In the genomic region with DNA sequence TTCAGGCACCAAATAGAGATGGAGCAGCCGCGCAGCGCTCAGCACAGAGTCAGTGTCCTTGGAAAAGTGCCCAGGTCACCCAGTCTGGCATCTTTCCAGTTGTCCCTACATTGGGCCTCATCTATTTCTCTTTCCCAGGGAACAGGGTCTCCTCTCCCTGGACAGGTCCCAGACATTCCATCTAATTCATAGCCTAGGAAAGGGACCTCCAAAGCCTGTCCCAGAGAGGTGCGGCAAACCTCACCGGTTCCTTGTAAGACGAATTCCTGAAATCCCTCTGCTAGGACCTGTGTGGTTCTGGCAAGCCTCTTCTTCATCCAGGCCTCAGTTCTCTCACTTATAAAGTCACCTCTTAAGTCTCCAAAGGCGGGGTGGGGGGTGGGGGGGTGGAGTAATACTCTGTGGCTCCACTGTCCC, we compare ENCODE assay signal across 8 mouse cellular contexts. TPM values are rescaled to one million over a fixed set of nuclear protein-coding genes. Genes with fewer than 3 reads are reported as not detected.
DNase-seq lines count a peak whose midpoint lies in the region; ATAC-seq lines count a peak whose summit lies in the region.

No protein-coding gene starts in this region.

- H3K27ac ChIP-seq in neural tube, embryonic 11.5 days (ENCODE audit: low read depth, low read length), result peak overlapping the region; percentile 82
- peak overlapping the region; percentile 4; the same call in 1 of the 2 replicates for H3K27ac ChIP-seq in forebrain, embryonic 16.5 days (ENCODE audit: low read length)
- peak overlapping the region; percentile 70 for H3K27ac ChIP-seq in kidney, embryonic 16.5 days (ENCODE audit: low read length)
- H3K27ac ChIP-seq in neural tube, embryonic 13.5 days (replicated peaks), result peak overlapping the region; percentile 79

- H3K4me3 ChIP-seq in neural tube, embryonic 11.5 days (ENCODE audit: low read depth, low read length), result no peak overlapping the region; the same call in 1 of the 2 replicates
- no peak overlapping the region for H3K4me3 ChIP-seq in forebrain, embryonic 16.5 days (replicated peaks; ENCODE audit: low read length)
- no peak overlapping the region for H3K4me3 ChIP-seq in kidney, embryonic 16.5 days (ENCODE audit: low read length)
- no peak overlapping the region for H3K4me3 ChIP-seq in neural tube, embryonic 13.5 days

- no peak for DNase-seq in neural tube, embryonic 11.5 days (ENCODE audit: low spot score)
- DNase-seq in neural tube, embryonic 10.5 days (ENCODE audit: extremely low spot score, low spot score), result no peak
- DNase-seq in ovary, postnatal 10 days (ENCODE audit: low spot score), result no peak
- no peak for DNase-seq in urinary bladder, postnatal 25 days (ENCODE audit: low spot score)

- no peak; the same call in 1 of the 2 replicates for ATAC-seq in neural tube, embryonic 11.5 days (ENCODE audit: insufficient read depth, low FRiP score, low TSS enrichment)
- ATAC-seq in forebrain, embryonic 16.5 days, result no peak
- peak; percentile 14; the same call in 1 of the 2 replicates for ATAC-seq in kidney, embryonic 16.5 days (ENCODE audit: low FRiP score, low TSS enrichment)
- 0 out of 2 replicates have a peak, but pooled peaks have one; percentile 8 for ATAC-seq in neural tube, embryonic 13.5 days (ENCODE audit: low read depth)
- ATAC-seq in megakaryocyte progenitor cell, adult 5-6 weeks (replicated peaks; ENCODE audit: poor library complexity), result no peak

- H3K27me3 ChIP-seq in neural tube, embryonic 11.5 days (ENCODE audit: control insufficient read depth, insufficient read depth, low read length), result no peaks in the 10 kb centered on the region
- no peaks in the 10 kb centered on the region for H3K27me3 ChIP-seq in forebrain, embryonic 16.5 days (replicated peaks; ENCODE audit: control insufficient read depth, insufficient read depth, low read length)
- no peaks in the 10 kb centered on the region for H3K27me3 ChIP-seq in kidney, embryonic 16.5 days (ENCODE audit: insufficient read depth, low read length)
- H3K27me3 ChIP-seq in neural tube, embryonic 13.5 days, result no peaks in the 10 kb centered on the region

- peak overlapping the region; percentile 29; the same call in 1 of the 2 replicates for H3K9ac ChIP-seq in neural tube, embryonic 11.5 days (ENCODE audit: low read length)
- no peak overlapping the region for H3K9ac ChIP-seq in forebrain, embryonic 16.5 days (replicated peaks; ENCODE audit: low read depth, low read length)
- H3K9ac ChIP-seq in kidney, embryonic 16.5 days (replicated peaks; ENCODE audit: low read length), result no peak overlapping the region; the same call in 1 of the 2 replicates
- H3K9ac ChIP-seq in neural tube, embryonic 13.5 days, result peak overlapping the region; percentile 63; the same call in 1 of the 2 replicates

- H3K4me1 ChIP-seq in neural tube, embryonic 11.5 days (ENCODE audit: control insufficient read depth, insufficient read depth, low read length), result peaks cover 48% of the 10 kb centered on the region
- H3K4me1 ChIP-seq in forebrain, embryonic 16.5 days (replicated peaks; ENCODE audit: control insufficient read depth, insufficient read depth, low read length), result peaks cover 54% of the 10 kb centered on the region
- H3K4me1 ChIP-seq in kidney, embryonic 16.5 days (ENCODE audit: insufficient read depth, low read length), result peaks cover 38% of the 10 kb centered on the region
- H3K4me1 ChIP-seq in neural tube, embryonic 13.5 days (replicated peaks), result peaks cover 87% of the 10 kb centered on the region

- peaks cover 23% of the 10 kb centered on the region for H3K36me3 ChIP-seq in neural tube, embryonic 11.5 days (ENCODE audit: control insufficient read depth, insufficient read depth, low read length)
- H3K36me3 ChIP-seq in forebrain, embryonic 16.5 days (ENCODE audit: control insufficient read depth, insufficient read depth), result peaks cover 20% of the 10 kb centered on the region
- H3K36me3 ChIP-seq in kidney, embryonic 16.5 days (ENCODE audit: insufficient read depth, low read length), result peaks cover 28% of the 10 kb centered on the region
- peaks cover 42% of the 10 kb centered on the region for H3K36me3 ChIP-seq in neural tube, embryonic 13.5 days

- H3K9me3 ChIP-seq in neural tube, embryonic 11.5 days (ENCODE audit: control insufficient read depth, low read length), result no peaks in the 10 kb centered on the region
- no peaks in the 10 kb centered on the region for H3K9me3 ChIP-seq in forebrain, embryonic 16.5 days (ENCODE audit: control insufficient read depth, low read length)
- H3K9me3 ChIP-seq in kidney, embryonic 16.5 days (ENCODE audit: low read length), result no peaks in the 10 kb centered on the region
- H3K9me3 ChIP-seq in neural tube, embryonic 13.5 days, result no peaks in the 10 kb centered on the region

- WGBS in neural tube, embryonic 11.5 days, result 38% methylated on average over 6 of the region's 7 CpGs
- 7% methylated on average over 6 of the region's 7 CpGs for WGBS in forebrain, embryonic 16.5 days
- 48% methylated on average over 6 of the region's 7 CpGs for WGBS in kidney, embryonic 16.5 days
- WGBS in neural tube, embryonic 13.5 days, result 17% methylated on average over 6 of the region's 7 CpGs

- H3K4me2 ChIP-seq in neural tube, embryonic 11.5 days (ENCODE audit: low read depth), result peak overlapping the region; percentile 95
- peak overlapping the region; percentile 5; the same call in 1 of the 2 replicates for H3K4me2 ChIP-seq in forebrain, embryonic 16.5 days (ENCODE audit: low read length)
- H3K4me2 ChIP-seq in kidney, embryonic 16.5 days (replicated peaks; ENCODE audit: low read depth, low read length), result no peak overlapping the region
- peak overlapping the region; percentile 75 for H3K4me2 ChIP-seq in neural tube, embryonic 13.5 days

RNA-seq across cellular contexts. Expression of a gene that starts 30.6 kb away (rescaled TPM):
- polyA plus RNA-seq in neural tube, embryonic 11.5 days (2014; fragmentation: Nextera tagmentation; extraction: Ambion mirVana), result 20.4 TPM in 2 replicates
- 24.0 and 27.8 TPM in 2 replicates for polyA plus RNA-seq in forebrain, embryonic 16.5 days (2015; fragmentation: Nextera tagmentation; extraction: Ambion mirVana)
- polyA plus RNA-seq in kidney, embryonic 16.5 days (2015; fragmentation: Nextera tagmentation; extraction: Ambion mirVana), result 33.7 and 35.2 TPM in 2 replicates
- polyA plus RNA-seq in neural tube, embryonic 13.5 days (2015; fragmentation: Nextera tagmentation; extraction: Ambion mirVana), result 20.3 and 22.8 TPM in 2 replicates
- total RNA-seq in megakaryocyte progenitor cell, adult 5-6 weeks (2015), result 14.3 and 23.0 TPM in 2 replicates
- total RNA-seq in megakaryocyte progenitor cell, adult 5-6 weeks (2017), result 12.5 and 20.6 TPM in 2 replicates

RNA-seq across cellular contexts. Expression of a gene that starts 31.0 kb away (rescaled TPM):
- polyA plus RNA-seq in neural tube, embryonic 11.5 days (2014; fragmentation: Nextera tagmentation; extraction: Ambion mirVana), result 60.8 and 64.0 TPM in 2 replicates
- polyA plus RNA-seq in forebrain, embryonic 16.5 days (2015; fragmentation: Nextera tagmentation; extraction: Ambion mirVana), result 88.8 and 98.1 TPM in 2 replicates
- 119 and 127 TPM in 2 replicates for polyA plus RNA-seq in kidney, embryonic 16.5 days (2015; fragmentation: Nextera tagmentation; extraction: Ambion mirVana)
- polyA plus RNA-seq in neural tube, embryonic 13.5 days (2015; fragmentation: Nextera tagmentation; extraction: Ambion mirVana), result 86.4 and 93.2 TPM in 2 replicates
- total RNA-seq in megakaryocyte progenitor cell, adult 5-6 weeks (2015), result 42.8 and 55.1 TPM in 2 replicates
- total RNA-seq in megakaryocyte progenitor cell, adult 5-6 weeks (2017), result 42.3 and 47.1 TPM in 2 replicates

RNA-seq across cellular contexts. Expression of a gene that starts 47.6 kb away (rescaled TPM):
- 81.6 and 82.2 TPM in 2 replicates for polyA plus RNA-seq in neural tube, embryonic 11.5 days (2014; fragmentation: Nextera tagmentation; extraction: Ambion mirVana)
- 58.6 and 67.8 TPM in 2 replicates for polyA plus RNA-seq in forebrain, embryonic 16.5 days (2015; fragmentation: Nextera tagmentation; extraction: Ambion mirVana)
- 31.0 and 31.2 TPM in 2 replicates for polyA plus RNA-seq in kidney, embryonic 16.5 days (2015; fragmentation: Nextera tagmentation; extraction: Ambion mirVana)
- 85.2 and 93.6 TPM in 2 replicates for polyA plus RNA-seq in neural tube, embryonic 13.5 days (2015; fragmentation: Nextera tagmentation; extraction: Ambion mirVana)
- total RNA-seq in megakaryocyte progenitor cell, adult 5-6 weeks (2015), result 0.20 and 1.2 TPM in 2 replicates
- total RNA-seq in megakaryocyte progenitor cell, adult 5-6 weeks (2017), result 0.83 and 7.9 TPM in 2 replicates

RNA-seq across cellular contexts. Expression of a gene that starts 47.7 kb away (rescaled TPM):
- polyA plus RNA-seq in neural tube, embryonic 11.5 days (2014; fragmentation: Nextera tagmentation; extraction: Ambion mirVana), result 43.4 and 49.8 TPM in 2 replicates
- polyA plus RNA-seq in forebrain, embryonic 16.5 days (2015; fragmentation: Nextera tagmentation; extraction: Ambion mirVana), result 74.9 and 86.8 TPM in 2 replicates
- polyA plus RNA-seq in kidney, embryonic 16.5 days (2015; fragmentation: Nextera tagmentation; extraction: Ambion mirVana), result 29.1 and 31.0 TPM in 2 replicates
- polyA plus RNA-seq in neural tube, embryonic 13.5 days (2015; fragmentation: Nextera tagmentation; extraction: Ambion mirVana), result 74.0 and 79.5 TPM in 2 replicates
- total RNA-seq in megakaryocyte progenitor cell, adult 5-6 weeks (2015), result 20.5 and 21.7 TPM in 2 replicates
- 7.6 and 8.6 TPM in 2 replicates for total RNA-seq in megakaryocyte progenitor cell, adult 5-6 weeks (2017)

Comparison
In these comparisons a context has a peak if more than half of its experiments do, and no peak if none do; other contexts are left out.
1. ATAC-seq: peak in kidney, embryonic 16.5 days (single experiment) and neural tube, embryonic 13.5 days (single experiment); none in neural tube, embryonic 11.5 days (single experiment), forebrain, embryonic 16.5 days (single experiment) and megakaryocyte progenitor cell, adult 5-6 weeks (single experiment).
2. H3K27ac ChIP-seq: peak in every context shown above with its lines; median percentile 82 in neural tube, embryonic 11.5 days; 79 in neural tube, embryonic 13.5 days; 70 in kidney, embryonic 16.5 days; 4 in forebrain, embryonic 16.5 days.
3. H3K9ac ChIP-seq: peak in neural tube, embryonic 11.5 days (single experiment) and neural tube, embryonic 13.5 days (single experiment); none in forebrain, embryonic 16.5 days (single experiment) and kidney, embryonic 16.5 days (single experiment).